Mouse (Mus musculus) midbrain, postnatal 0 days (tissue): ENCODE results near the gene Sdsl. TPM values are rescaled to one million over a fixed set of nuclear protein-coding genes. Genes with fewer than 3 reads are reported as not detected.

Experiments used
- ATAC-seq: fragments of 200-750 bp; cut with Nextera tagmentation; 2 replicates; pipeline ENCODE4 v1.8.0; 2017; ENCODE audit warnings: moderate number of reproducible peaks, mild to moderate bottlenecking, moderate TSS enrichment, moderate library complexity; ENCODE audit not compliant: low FRiP score
- DNase-seq: peaks from one replicate; pipeline ENCODE4 v3.0.0-alpha.2; 2015; ENCODE audit warnings: low spot score
- H3K27ac ChIP-seq: fragments of 300-500 bp; sonication (generic); 2 replicates; pipeline ENCODE4 v1.5.1; 2014; ENCODE audit warnings: low read depth, mild to moderate bottlenecking, low read length, mixed read lengths
- H3K27me3 ChIP-seq: fragments of 300-500 bp; sonication (generic); 2 replicates; pipeline ENCODE4 v1.6.1; 2014; ENCODE audit warnings: low read length, control low read depth, mixed read lengths; ENCODE audit not compliant: insufficient read depth
- H3K36me3 ChIP-seq: fragments of 300-500 bp; sonication (generic); 2 replicates; pipeline ENCODE4 v1.6.1; 2014; ENCODE audit warnings: low read length, control low read depth, mixed read lengths; ENCODE audit not compliant: insufficient read depth
- H3K4me1 ChIP-seq: fragments of 300-500 bp; sonication (generic); 2 replicates; pipeline ENCODE4 v1.6.1; 2014; ENCODE audit warnings: mild to moderate bottlenecking, control low read depth, antibody characterized with exemption, low read length, mixed read lengths; ENCODE audit not compliant: insufficient read depth
- H3K4me2 ChIP-seq: fragments of 300-500 bp; sonication (generic); 2 replicates; pipeline ENCODE4 v1.6.1; 2014; ENCODE audit warnings: low read depth, mild to moderate bottlenecking, low read length, mixed read lengths; ENCODE audit not compliant: poor library complexity, severe bottlenecking
- H3K4me3 ChIP-seq: fragments of 300-500 bp; sonication (generic); 2 replicates; pipeline ENCODE4 v1.5.1; 2014; ENCODE audit warnings: low read depth, mild to moderate bottlenecking, low read length, moderate library complexity
- H3K9ac ChIP-seq: fragments of 300-500 bp; sonication (generic); replicated peaks from 2 replicates; pipeline ENCODE4 v1.6.1; 2014; ENCODE audit warnings: mild to moderate bottlenecking, low read length, moderate library complexity, mixed read lengths; ENCODE audit not compliant: poor library complexity, severe bottlenecking
- H3K9me3 ChIP-seq: fragments of 300-500 bp; sonication (generic); 2 replicates; pipeline ENCODE4 v1.6.1; 2016; ENCODE audit warnings: low read length, control low read depth
- CTCF ChIP-seq: IDR thresholded peaks from 2 replicates; pipeline ENCODE4 v1.5.1; 2016; ENCODE audit warnings: antibody characterized with exemption, mild to moderate bottlenecking
- WGBS: fragments of 180-500 bp; shearing (Covaris S2); extraction: QIAGEN DNeasy Blood & Tissue Kit; methylation state at CpG from one replicate; pipeline ENCODE4 v1.1.7; 2014; 5-methylcytosine and 5-hydroxymethylcytosine counted together
- polyA plus RNA-seq: library from polyadenylated mRNA; unstranded; fragments of >200 nt; fragmentation: Nextera tagmentation; extraction: Ambion mirVana; gene quantifications from 2 replicates; pipeline ENCODE4 v1.2.1, GENCODE M21; 2015
- total RNA-seq: library from RNA; depleted of rRNA; stranded (reverse); fragments of >200 nt; gene quantifications from 2 replicates; pipeline ENCODE4 v1.2.3, GENCODE M21; 2014

The Sdsl gene
- total and polyA plus RNA-seq, 2 experiments from 2014 or later: 4.4 to 6.0 TPM

GRCm38 (mm10) chr5:120457628-120458027 is 15.0 kb downstream of the Sdsl start:
- no peak overlapping the region for H3K4me3 ChIP-seq
- H3K9ac ChIP-seq: no peak overlapping the region
- H3K27ac ChIP-seq: no peak overlapping the region
- DNase-seq (peak; percentile 88), ATAC-seq (peak; percentile 35; the same call in 1 of the 2 replicates)
- no peaks in the 10 kb centered on the region; the same call in 1 of the 2 replicates for H3K27me3 ChIP-seq
- H3K4me1 ChIP-seq: no peaks in the 10 kb centered on the region
- no peaks in the 10 kb centered on the region for H3K36me3 ChIP-seq
- H3K9me3 ChIP-seq: no peaks in the 10 kb centered on the region
- no peak overlapping the region for H3K4me2 ChIP-seq
- 8% methylated on average over 9 of the region's 9 CpGs for WGBS
- peak; percentile 85 for TF ChIP-seq CTCF

GRCm38 (mm10) chr5:120456841-120457554 is 15.6 kb downstream of the Sdsl start:
- H3K4me2 ChIP-seq: no peak overlapping the region
- DNase-seq: no peak
- H3K27ac ChIP-seq: no peak overlapping the region
- ATAC-seq: no peak
- no peak overlapping the region for H3K4me3 ChIP-seq
- H3K9ac ChIP-seq: no peak overlapping the region
- H3K36me3 ChIP-seq: no peaks in the 10 kb centered on the region
- H3K4me1 ChIP-seq: no peaks in the 10 kb centered on the region
- 45% methylated on average over 7 of the region's 7 CpGs for WGBS
- H3K27me3 ChIP-seq: no peaks in the 10 kb centered on the region; the same call in 1 of the 2 replicates
- H3K9me3 ChIP-seq: no peaks in the 10 kb centered on the region
- no peak for TF ChIP-seq CTCF

GRCm38 (mm10) chr5:120456253-120456652 is 16.4 kb downstream of the Sdsl start:
- H3K4me2 ChIP-seq: no peak overlapping the region
- no peak for TF ChIP-seq CTCF
- H3K4me1 ChIP-seq: no peaks in the 10 kb centered on the region
- no peak overlapping the region for H3K27ac ChIP-seq
- 38% methylated on average over 1 of the region's 1 CpGs for WGBS
- H3K9ac ChIP-seq: no peak overlapping the region
- H3K36me3 ChIP-seq: no peaks in the 10 kb centered on the region
- H3K9me3 ChIP-seq: no peaks in the 10 kb centered on the region
- no peaks in the 10 kb centered on the region; the same call in 1 of the 2 replicates for H3K27me3 ChIP-seq
- no peak for DNase-seq
- ATAC-seq: no peak
- no peak overlapping the region for H3K4me3 ChIP-seq

- H3K4me2 ChIP-seq: no peak overlapping the region
- H3K36me3 ChIP-seq: no peaks in the 10 kb centered on the region
- no peak overlapping the region for H3K27ac ChIP-seq
- H3K27me3 ChIP-seq: no peaks in the 10 kb centered on the region; the same call in 1 of the 2 replicates
- WGBS: 71% methylated on average over 14 of the region's 14 CpGs
- ATAC-seq (no peak), DNase-seq (no peak)
- no peaks in the 10 kb centered on the region for H3K4me1 ChIP-seq
- H3K4me3 ChIP-seq: no peak overlapping the region
- no peaks in the 10 kb centered on the region for H3K9me3 ChIP-seq
- no peak overlapping the region for H3K9ac ChIP-seq
- no peak for TF ChIP-seq CTCF
Measured at GRCm38 (mm10) chr5:120454756-120455337, 17.8 kb downstream of the Sdsl start.

GRCm38 (mm10) chr5:120447305-120447704 is 25.3 kb downstream of the Sdsl start:
- WGBS: 48% methylated on average over 13 of the region's 13 CpGs
- H3K4me1 ChIP-seq: no peaks in the 10 kb centered on the region
- no peak overlapping the region for H3K4me3 ChIP-seq
- no peaks in the 10 kb centered on the region for H3K36me3 ChIP-seq
- no peaks in the 10 kb centered on the region for H3K9me3 ChIP-seq
- DNase-seq (no peak), ATAC-seq (no peak)
- H3K27me3 ChIP-seq: no peaks in the 10 kb centered on the region; the same call in 1 of the 2 replicates
- H3K27ac ChIP-seq: no peak overlapping the region
- no peak overlapping the region for H3K4me2 ChIP-seq
- TF ChIP-seq CTCF: no peak
- no peak overlapping the region for H3K9ac ChIP-seq

- WGBS: 7% methylated on average over 14 of the region's 14 CpGs
- H3K4me3 ChIP-seq: no peak overlapping the region
- H3K36me3 ChIP-seq: no peaks in the 10 kb centered on the region
- H3K9me3 ChIP-seq: no peaks in the 10 kb centered on the region
- H3K4me2 ChIP-seq: peak overlapping the region; percentile 54
- DNase-seq: peak; percentile 94
- peak; percentile 44; the same call in 1 of the 2 replicates for ATAC-seq
- peak overlapping the region; percentile 80; the same call in 1 of the 2 replicates for H3K27ac ChIP-seq
- no peak overlapping the region for H3K9ac ChIP-seq
- H3K4me1 ChIP-seq: no peaks in the 10 kb centered on the region; the same call in 1 of the 2 replicates
- H3K27me3 ChIP-seq: peaks cover 8% of the 10 kb centered on the region
- peak; percentile 88 for TF ChIP-seq CTCF
Measured at GRCm38 (mm10) chr5:120440733-120441132, 31.9 kb downstream of the Sdsl start.
